Mouse (Mus musculus): ENCODE measurements around the gene Glrx3. TPM values are rescaled to one million over a fixed set of nuclear protein-coding genes. Genes with fewer than 3 reads are reported as not detected.

Gene Glrx3
- polyA plus RNA-seq (2016; fragmentation: Nextera tagmentation; extraction: Ambion mirVana) = 131 and 132 TPM in 2 replicates

DNA sequence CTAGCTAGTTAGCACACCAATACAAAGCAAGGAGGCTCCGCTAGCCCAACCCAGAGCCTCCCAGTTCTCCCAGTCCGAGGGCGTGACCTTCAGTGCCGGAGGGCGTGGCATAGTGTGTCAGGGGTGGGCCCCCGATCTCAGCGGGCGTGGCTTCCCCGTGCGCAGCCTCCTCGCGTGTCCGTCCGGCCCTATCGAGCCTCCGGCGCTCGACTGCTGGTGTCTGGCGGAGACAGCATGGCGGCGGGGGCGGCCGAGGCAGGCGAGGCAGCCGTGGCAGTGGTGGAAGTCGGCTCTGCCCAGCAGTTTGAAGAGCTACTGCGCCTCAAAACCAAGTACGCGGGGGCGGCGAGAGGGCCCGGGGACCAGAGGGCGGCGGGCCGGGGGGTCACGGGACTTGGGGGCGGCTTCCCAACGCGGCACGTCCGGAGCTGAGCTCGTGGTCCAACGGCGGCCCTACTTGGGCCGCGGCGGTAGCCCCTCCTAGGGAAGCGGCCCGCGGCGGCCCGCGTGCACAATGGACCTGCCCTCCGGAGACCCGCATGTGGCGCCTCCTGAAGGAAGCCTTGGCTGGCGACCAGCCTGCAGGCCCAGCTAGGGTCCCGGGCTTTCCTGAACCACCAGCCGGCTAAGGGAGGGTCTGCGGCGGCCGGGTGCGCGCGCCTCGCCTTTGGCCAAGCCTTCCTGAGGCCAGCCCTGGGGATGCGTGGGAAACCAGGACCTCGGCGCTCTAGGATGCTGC lies at the start of gene Glrx3:
Glrx3 (plus strand) TSS at position 175 of the 739 bp plus-strand sequence.
- Histone ChIP-seq H3K4me1 (peaks cover 44% of the 10 kb centered on the region), H3K4me3 (peak within 1 kb of the TSS; percentile 84), H3K27ac (peak within 1 kb of the TSS; percentile 78), H3K4me2 (peak within 1 kb of the TSS; percentile 85), H3K9me3 (replicated peaks) (no peaks in the 10 kb centered on the region), H3K36me3 (no peaks in the 10 kb centered on the region), H3K9ac (peak within 1 kb of the TSS; percentile 90), H3K27me3 (replicated peaks) (no peaks in the 10 kb centered on the region)
- peak; percentile 98 for ATAC-seq
- under 1% methylated on average over 69 of the region's 69 CpGs for WGBS (ENCODE audit: insufficient replicate concordance)

DNA sequence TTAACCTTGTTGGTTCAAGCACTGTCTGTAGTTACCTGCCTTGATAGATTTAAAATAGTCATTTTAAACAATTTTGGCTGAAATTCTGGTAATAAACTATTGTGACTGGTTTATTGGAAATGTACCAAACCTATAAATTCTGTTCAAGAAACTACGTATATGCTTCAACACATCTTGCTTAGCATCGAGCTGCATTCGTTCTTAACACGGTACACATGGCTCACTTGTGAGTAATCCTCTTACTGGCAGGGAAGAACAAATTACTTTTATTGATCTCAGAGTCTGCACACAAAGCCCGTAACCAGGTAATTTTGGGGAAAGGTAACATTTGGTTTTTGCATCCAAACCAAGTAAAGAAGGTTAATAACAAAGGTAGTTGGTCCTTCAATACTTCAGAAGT lies 49.6 kb upstream of the Glrx3 start:
- Histone ChIP-seq H3K4me1 (no peaks in the 10 kb centered on the region), H3K4me3 (no peak overlapping the region), H3K27me3 (replicated peaks) (no peaks in the 10 kb centered on the region), H3K27ac (no peak overlapping the region), H3K9me3 (replicated peaks) (no peaks in the 10 kb centered on the region), H3K4me2 (no peak overlapping the region), H3K9ac (no peak overlapping the region), H3K36me3 (no peaks in the 10 kb centered on the region)
- 78% methylated on average over 5 of the region's 5 CpGs for WGBS (ENCODE audit: insufficient replicate concordance)
- ATAC-seq = no peak

DNA sequence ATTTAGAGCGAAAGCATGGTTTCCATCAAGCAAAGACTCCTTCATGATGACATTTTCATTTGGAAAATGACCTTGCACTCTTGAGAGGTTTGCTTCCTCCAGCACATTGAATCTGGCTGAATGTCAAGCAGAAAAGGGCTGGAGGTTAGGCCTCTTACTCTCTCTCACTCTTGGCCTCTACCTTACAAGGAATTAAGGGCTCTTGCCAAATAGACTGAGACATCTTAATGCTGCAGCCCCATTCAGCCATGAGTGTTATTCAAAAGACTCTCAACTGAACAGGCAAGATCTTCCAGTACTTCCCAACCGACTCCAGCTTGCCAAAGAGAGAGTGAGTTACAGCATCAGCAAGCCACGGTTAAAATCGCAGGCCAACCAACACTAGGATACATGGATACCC lies 42.0 kb upstream of the Glrx3 start:
- Histone ChIP-seq H3K4me1 (0 out of 2 replicates have a peak, but pooled peaks cover 4% of the 10 kb centered on the region), H3K4me3 (no peak overlapping the region), H3K4me2 (no peak overlapping the region), H3K27ac (no peak overlapping the region), H3K27me3 (replicated peaks) (no peaks in the 10 kb centered on the region), H3K36me3 (no peaks in the 10 kb centered on the region), H3K9me3 (replicated peaks) (no peaks in the 10 kb centered on the region), H3K9ac (no peak overlapping the region)
- ATAC-seq = no peak
- WGBS (ENCODE audit: insufficient replicate concordance) = 83% methylated on average over 4 of the region's 4 CpGs

DNA sequence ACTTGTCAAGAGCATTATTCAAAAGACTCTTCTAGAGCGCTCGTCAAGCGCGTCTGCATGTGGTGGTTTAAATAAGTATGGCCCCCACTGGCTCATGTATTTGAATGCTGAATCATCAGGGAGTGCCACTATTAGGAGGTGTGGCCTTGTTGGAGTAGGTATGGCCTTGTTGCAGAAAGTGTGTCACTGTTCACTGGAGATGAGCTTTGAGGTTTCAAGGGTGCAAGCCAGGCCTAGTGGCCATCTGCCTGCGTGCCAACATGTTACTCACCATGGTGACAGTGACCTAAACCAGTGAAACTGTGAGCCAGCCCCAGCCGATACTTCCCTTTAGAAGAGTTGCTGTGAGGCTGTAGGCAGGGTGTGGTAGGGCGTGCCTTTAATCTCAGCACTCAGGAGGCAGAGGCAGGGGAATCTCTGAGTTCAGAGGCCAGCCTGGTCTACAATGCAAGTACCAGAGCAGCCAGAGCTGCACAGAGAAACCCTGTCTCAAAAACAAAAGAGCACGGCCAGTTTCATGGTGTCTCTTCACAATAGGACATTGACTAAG lies 40.0 kb upstream of the Glrx3 start:
- H3K36me3 ChIP-seq = no peaks in the 10 kb centered on the region
- H3K4me2 ChIP-seq = no peak overlapping the region
- no peaks in the 10 kb centered on the region for H3K9me3 ChIP-seq (replicated peaks)
- H3K4me3 ChIP-seq = no peak overlapping the region
- no peaks in the 10 kb centered on the region for H3K27me3 ChIP-seq (replicated peaks)
- no peak overlapping the region for H3K9ac ChIP-seq
- WGBS (ENCODE audit: insufficient replicate concordance) = 84% methylated on average over 8 of the region's 8 CpGs
- ATAC-seq = no peak
- H3K27ac ChIP-seq = no peak overlapping the region
- H3K4me1 ChIP-seq = 0 out of 2 replicates have a peak, but pooled peaks cover 4% of the 10 kb centered on the region

DNA sequence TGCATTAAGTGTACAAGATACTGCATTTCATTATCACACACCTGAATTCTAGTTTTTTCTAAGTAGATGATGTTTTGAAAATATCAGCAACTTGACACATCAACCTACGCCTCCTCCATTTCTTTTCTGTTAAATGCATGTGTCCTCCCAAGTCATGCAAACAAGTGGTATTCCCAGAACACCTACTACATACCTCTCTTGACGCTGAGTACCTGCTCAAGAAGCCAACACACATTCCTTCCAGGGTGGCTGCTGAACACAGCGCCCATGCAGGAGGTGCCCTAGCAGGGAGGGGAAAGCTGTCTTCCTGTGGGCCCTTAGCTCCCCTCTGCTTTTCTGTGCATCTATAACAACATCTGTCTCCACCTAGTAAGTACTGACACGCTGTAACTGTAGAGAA lies 38.4 kb upstream of the Glrx3 start:
- no peak for ATAC-seq
- 78% methylated on average over 4 of the region's 4 CpGs for WGBS (ENCODE audit: insufficient replicate concordance)

DNA sequence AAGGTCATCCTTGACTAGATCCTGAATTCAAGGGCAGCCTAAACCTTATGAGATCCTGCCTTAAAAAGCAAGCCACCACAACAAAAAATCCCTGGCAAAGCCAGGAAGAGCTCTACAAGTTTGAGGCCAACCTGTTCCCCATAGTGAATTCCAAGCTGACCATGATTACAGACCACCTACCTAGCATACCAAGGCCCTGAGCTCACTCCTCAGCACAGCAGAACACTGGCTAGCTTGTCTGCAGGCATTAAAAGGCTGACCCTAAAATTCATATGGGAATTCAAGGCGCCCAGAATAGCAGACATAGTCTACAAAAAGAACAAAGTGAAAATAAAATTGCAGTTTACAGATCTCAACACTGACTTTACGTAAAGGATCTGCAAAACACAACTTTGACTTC lies 33.3 kb upstream of the Glrx3 start:
- WGBS (ENCODE audit: insufficient replicate concordance) = 67% methylated on average over 2 of the region's 2 CpGs
- no peak overlapping the region for H3K9ac ChIP-seq
- no peak overlapping the region for H3K4me3 ChIP-seq
- H3K36me3 ChIP-seq = no peaks in the 10 kb centered on the region
- H3K27ac ChIP-seq = no peak overlapping the region
- no peaks in the 10 kb centered on the region for H3K4me1 ChIP-seq
- H3K4me2 ChIP-seq = no peak overlapping the region
- no peaks in the 10 kb centered on the region for H3K27me3 ChIP-seq (replicated peaks)
- ATAC-seq = no peak
- no peaks in the 10 kb centered on the region for H3K9me3 ChIP-seq (replicated peaks)

More for the DNA sequence above, 38.4 kb upstream of the Glrx3 start:
- Histone ChIP-seq H3K9me3 (replicated peaks) (no peaks in the 10 kb centered on the region), H3K4me3 (no peak overlapping the region), H3K4me1 (0 out of 2 replicates have a peak, but pooled peaks cover 4% of the 10 kb centered on the region), H3K36me3 (no peaks in the 10 kb centered on the region), H3K27ac (no peak overlapping the region), H3K4me2 (no peak overlapping the region), H3K27me3 (replicated peaks) (no peaks in the 10 kb centered on the region), H3K9ac (no peak overlapping the region)

DNA sequence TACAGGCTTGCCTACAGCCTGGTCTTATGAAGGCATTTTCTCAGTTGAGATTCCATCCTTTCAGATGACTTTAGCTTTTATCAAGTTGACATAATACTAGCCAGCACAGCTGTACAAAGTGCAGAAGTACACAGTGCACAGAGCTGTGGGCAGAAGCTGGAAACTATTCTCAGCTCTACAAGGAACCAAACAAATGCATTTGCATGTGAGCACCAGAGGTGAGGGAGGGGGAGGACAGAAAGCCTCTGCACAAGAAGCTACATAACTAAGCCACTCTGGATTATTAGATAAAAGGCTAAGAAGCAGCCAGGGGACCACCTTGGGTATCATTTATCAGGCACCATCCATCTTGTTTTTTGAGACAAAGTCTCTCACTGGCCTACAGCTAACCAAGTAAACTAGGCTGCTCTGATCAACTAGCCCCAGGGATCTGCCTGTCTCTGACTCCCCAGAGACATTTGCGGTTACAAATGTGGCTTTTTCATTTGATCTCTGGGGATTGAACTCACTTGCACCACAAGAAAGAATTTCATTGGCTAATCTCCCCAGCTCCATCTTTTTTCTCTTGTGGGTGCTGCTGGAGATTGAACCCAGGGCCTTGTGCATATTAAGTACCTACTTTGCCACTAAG lies 29.9 kb upstream of the Glrx3 start:
- H3K4me1 ChIP-seq = peaks cover 13% of the 10 kb centered on the region
- no peaks in the 10 kb centered on the region for H3K27me3 ChIP-seq (replicated peaks)
- no peak overlapping the region for H3K4me2 ChIP-seq
- H3K36me3 ChIP-seq = no peaks in the 10 kb centered on the region
- no peak overlapping the region for H3K27ac ChIP-seq
- H3K9me3 ChIP-seq (replicated peaks) = no peaks in the 10 kb centered on the region
- no peak overlapping the region for H3K9ac ChIP-seq
- ATAC-seq = no peak
- H3K4me3 ChIP-seq = no peak overlapping the region
- whole genome bisulfite sequencing (ENCODE audit: insufficient replicate concordance) = 78% methylated on average over 1 of the region's 1 CpGs

DNA sequence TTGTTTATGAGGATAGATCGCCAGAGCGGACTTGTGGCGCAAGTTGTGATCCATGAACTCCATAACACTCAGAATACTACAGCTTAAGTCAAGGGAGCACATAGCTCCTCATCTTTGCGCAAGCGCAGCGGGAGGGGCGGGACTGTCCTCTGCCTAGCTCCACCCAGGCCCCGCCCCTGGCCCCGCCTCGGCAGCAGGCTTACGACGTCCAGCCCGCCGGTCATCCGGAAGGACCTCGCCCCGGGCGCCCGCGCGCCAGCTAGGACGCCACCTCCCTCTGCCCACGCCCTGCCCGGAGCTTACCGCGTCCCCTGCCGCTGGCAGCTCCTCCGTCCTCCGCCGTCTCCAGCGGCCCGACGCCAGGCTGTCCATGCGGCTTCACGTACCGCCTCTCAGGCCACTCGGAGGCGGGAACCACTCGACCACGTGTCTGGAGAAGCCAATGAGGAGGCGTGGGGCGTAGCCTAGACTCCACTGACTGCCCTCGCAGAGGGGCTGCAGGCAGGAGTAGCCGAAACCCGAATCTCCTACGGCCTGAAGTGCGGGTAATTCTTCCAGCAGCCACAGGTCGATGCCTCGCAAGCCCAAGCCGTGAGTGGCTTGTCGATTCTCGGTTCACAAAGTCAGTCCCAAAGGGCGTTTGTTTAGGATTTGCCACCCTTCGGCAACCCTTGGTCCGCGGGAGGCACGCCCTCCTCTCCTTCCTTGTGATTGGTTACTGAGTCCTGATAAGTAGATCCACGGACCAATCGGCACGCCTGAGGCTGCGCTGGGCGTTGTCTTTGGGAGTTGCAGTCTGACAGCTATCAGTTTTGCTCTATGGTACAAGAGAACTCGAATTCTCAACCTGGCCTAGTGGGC lies 26.8 kb upstream of the Glrx3 start, which contains the start of gene 9430038I01Rik:
9430038I01Rik (minus strand) TSS at position 426 of the 861 bp plus-strand sequence.
- H3K4me2 ChIP-seq = peak within 1 kb of the TSS; percentile 73
- under 1% methylated on average over 62 of the region's 63 CpGs for WGBS (ENCODE audit: insufficient replicate concordance)
- ATAC-seq = peak; percentile 99
- peak within 1 kb of the TSS; percentile 68 for H3K9ac ChIP-seq
- H3K4me3 ChIP-seq = peak within 1 kb of the TSS; percentile 67
- H3K9me3 ChIP-seq (replicated peaks) = no peaks in the 10 kb centered on the region
- no peaks in the 10 kb centered on the region for H3K36me3 ChIP-seq
- H3K4me1 ChIP-seq = peaks cover 13% of the 10 kb centered on the region
- 0 out of 2 replicates have a peak, but pooled peaks cover 3% of the 10 kb centered on the region for H3K27me3 ChIP-seq (replicated peaks)
- H3K27ac ChIP-seq = peak within 1 kb of the TSS; percentile 78

DNA sequence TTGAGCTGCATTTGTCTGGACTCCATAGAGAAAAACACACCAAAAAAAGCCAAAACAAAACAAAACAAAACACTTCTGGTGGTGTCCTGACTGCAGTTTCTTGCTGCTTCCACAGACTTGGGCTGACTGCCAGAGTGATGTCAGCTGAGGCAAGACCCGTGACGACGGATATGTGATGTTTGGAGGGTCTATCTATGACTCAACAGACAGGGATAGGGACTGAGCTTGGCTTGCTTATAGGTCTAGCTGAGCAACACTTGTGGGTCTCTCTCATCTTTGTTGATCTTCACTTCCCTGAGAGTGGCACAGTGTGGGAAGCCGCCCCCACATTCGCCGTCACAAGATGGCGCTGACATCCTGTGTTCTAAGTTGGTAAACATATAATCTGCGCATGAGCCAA lies 22.7 kb upstream of the Glrx3 start:
- no peak overlapping the region for H3K4me3 ChIP-seq
- 81% methylated on average over 8 of the region's 8 CpGs for WGBS (ENCODE audit: insufficient replicate concordance)

DNA sequence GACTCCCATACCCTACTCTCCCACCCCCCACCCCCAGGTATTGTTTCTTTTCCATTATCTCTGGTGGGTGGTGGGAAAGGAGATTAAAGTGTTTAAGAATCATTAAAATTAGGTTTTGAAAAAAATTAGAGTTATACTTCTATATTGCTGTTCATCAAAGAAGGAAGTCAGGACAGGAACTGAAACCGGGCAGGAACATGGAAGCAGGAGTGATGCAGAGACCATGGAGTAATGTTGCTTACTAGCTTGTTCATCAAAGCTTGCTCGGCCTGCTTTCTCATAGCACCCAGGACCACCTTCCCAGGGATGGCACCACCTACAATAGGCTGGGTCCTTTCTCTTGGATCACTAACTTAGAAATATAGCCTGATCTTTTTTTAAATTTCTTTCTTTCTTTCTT lies 16.9 kb upstream of the Glrx3 start:
- WGBS (ENCODE audit: insufficient replicate concordance) = 66% methylated on average over 2 of the region's 2 CpGs
- Histone ChIP-seq H3K4me3 (no peak overlapping the region), H3K9me3 (replicated peaks) (no peaks in the 10 kb centered on the region), H3K36me3 (no peaks in the 10 kb centered on the region), H3K4me1 (no peaks in the 10 kb centered on the region), H3K9ac (no peak overlapping the region), H3K27ac (no peak overlapping the region), H3K4me2 (no peak overlapping the region), H3K27me3 (replicated peaks) (no peaks in the 10 kb centered on the region)
- ATAC-seq = no peak

More for the DNA sequence above, 22.7 kb upstream of the Glrx3 start:
- Histone ChIP-seq H3K9me3 (replicated peaks) (no peaks in the 10 kb centered on the region), H3K27ac (no peak overlapping the region), H3K27me3 (replicated peaks) (0 out of 2 replicates have a peak, but pooled peaks cover 3% of the 10 kb centered on the region), H3K36me3 (no peaks in the 10 kb centered on the region), H3K4me2 (no peak overlapping the region), H3K9ac (no peak overlapping the region), H3K4me1 (peaks cover 8% of the 10 kb centered on the region)
- no peak for ATAC-seq

DNA sequence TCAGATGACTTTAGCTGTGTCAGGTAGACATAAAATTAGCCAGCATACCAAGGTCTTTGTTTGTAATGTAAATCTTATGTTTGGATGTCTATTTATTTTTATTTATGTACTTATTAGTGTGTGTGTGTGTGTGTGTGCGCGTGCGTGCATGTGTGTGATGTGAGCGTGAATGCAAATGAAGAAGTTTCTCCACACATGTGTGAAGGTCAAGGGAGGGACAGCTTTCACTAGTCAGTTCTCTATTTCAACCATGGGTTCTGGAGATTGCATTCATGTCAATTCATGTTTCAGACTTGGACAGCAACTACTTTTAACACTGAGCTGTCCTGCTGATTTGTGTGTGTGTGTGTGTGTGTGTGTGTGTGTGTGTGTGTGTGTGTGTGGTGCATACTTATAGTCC lies 16.2 kb upstream of the Glrx3 start:
- Histone ChIP-seq H3K27ac (no peak overlapping the region), H3K4me3 (no peak overlapping the region), H3K36me3 (no peaks in the 10 kb centered on the region), H3K4me2 (no peak overlapping the region), H3K9me3 (replicated peaks) (no peaks in the 10 kb centered on the region), H3K9ac (no peak overlapping the region), H3K27me3 (replicated peaks) (no peaks in the 10 kb centered on the region), H3K4me1 (no peaks in the 10 kb centered on the region)
- WGBS (ENCODE audit: insufficient replicate concordance) = 76% methylated on average over 4 of the region's 4 CpGs
- ATAC-seq = no peak
